Mouse (Mus musculus): Measurements from ENCODE around the gene Sox12.
A peak's percentile ranks its signal among the peaks of the same experiment; 100 is the strongest.
"Not testable (repeated sequence)": the region's sequence is repeated elsewhere in the genome, so short reads cannot be mapped to it uniquely, and the experiment has no call there.

Gene Sox12

DNA sequence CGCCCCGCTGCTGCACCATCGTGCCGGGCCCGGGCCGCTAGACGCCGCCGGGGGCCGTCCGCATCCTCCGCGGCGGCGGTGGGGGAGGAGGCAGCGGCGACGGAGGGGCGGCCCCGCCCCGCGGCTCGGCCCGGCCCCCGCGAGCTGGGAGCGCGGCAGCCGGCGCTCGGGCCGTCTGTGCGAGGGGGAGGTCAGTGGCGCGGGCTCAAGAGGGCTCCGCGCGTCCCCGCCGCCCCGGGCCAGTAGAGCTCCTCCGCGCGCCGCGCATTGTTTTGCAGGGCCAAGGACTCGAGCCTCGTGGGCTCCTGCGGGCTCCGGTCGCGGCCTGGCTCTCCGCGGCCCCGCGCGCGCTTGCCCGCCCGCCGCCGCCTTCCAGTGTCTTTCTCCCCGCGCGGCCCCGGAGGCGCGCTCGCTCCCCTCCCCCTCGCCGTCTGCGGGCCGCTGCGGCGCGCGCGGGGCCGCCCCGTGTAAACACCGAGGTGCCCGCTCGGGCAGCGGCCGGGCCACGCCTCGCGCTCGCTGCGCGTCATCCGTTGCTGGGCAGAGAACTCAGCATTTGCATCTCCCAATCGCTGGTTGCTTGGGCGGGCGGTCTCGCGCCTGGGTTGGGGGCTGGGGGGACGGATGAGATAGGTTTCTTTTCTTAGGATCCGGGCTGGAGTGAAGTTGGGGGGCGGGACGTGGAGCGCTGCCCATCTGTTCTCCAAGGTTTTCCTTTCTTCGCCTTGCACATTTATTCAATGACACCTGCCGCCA, at the start of gene Sox12:
Gene Sox12 (minus strand): TSS at position 384 of the 756 bp plus-strand sequence.
- DNase-seq = peak; percentile 97

DNA sequence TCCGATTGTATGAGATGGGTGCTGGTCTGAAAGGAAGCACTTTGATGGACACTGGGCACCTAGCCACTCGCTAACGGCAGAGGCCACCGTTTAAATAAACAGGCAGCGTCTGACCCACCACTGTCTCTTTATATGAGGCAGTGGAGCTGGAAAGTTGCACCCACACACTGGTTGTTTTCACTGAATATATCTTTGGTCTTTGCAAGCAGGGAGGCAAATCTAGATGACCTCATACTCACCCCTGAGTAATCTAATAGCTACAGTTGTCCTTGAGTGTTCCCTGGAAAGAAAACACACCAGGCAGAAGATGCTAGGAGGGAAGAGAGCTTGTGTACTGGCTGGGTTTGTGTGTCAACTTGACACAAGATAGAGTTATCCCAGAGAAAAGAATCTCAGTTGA, 49.6 kb upstream of the Sox12 start:
- no peak for DNase-seq

- no peak for DNase-seq
Observed at GRCm38 (mm10) chr2:152446642-152447041, 48.8 kb upstream of the Sox12 start.

DNA sequence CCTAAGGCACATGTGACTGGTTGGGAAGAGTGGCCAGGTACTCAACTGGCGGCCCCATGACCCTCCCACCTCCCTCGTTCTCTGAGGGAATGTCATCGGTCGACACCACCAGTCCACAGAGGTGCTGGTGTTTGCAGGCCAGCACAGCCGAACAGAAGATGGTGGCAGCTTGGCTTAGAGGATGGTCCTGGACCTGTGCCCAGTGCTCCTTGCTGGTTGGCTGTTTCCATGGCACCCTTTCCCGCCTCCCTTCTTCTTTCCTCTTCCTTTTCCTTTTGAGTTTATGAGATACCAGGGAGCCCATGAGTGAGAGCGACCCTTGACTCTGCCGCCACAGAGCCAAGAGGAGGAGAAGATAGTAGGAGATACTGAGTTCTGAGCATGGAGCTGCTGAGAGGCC, 45.4 kb upstream of the Sox12 start:
- DNase-seq = no peak

DNA sequence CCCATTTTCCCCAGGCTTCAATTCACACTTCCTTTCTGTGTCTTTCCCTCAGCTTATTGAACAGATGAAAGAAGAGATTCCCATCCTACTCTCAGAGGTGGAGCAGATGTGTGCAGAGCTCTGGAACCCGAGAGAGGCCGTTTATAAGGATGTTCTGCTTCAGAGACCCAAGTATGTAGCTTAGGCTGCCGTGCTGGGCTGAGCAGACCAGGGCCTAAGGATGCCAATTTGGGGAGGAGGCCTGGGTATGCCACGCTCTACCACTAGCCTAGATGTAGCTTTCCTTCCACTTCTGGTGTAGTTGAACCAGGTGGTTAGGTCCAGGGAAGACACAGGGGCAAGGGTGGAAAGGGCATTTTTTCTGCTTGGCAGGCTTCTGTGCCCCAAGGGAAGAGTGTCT, 44.5 kb upstream of the Sox12 start:
- DNase-seq = no peak

GRCm38 (mm10) chr2:152439833-152440232, 42.0 kb upstream of the Sox12 start:
- no peak for DNase-seq

DNA sequence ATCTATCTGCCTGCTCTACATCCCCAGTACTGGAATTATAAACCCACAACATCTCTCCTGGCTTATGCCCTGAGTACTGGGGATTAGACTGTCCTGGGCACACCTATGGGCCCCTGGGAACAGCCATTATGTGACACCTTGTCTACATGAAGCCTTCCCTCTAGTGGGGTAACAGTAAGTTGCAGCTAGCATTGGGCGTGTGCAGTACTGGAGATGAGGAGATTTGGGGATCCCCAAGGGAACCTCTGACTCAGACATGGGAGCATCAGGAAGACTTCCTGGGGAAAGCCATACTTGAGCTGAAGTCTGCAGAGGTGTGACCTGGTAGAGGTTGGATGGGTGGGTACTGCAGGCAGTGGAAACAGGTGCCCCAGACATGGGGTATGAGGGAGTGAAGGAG, 41.1 kb upstream of the Sox12 start:
- DNase-seq = no peak

DNA sequence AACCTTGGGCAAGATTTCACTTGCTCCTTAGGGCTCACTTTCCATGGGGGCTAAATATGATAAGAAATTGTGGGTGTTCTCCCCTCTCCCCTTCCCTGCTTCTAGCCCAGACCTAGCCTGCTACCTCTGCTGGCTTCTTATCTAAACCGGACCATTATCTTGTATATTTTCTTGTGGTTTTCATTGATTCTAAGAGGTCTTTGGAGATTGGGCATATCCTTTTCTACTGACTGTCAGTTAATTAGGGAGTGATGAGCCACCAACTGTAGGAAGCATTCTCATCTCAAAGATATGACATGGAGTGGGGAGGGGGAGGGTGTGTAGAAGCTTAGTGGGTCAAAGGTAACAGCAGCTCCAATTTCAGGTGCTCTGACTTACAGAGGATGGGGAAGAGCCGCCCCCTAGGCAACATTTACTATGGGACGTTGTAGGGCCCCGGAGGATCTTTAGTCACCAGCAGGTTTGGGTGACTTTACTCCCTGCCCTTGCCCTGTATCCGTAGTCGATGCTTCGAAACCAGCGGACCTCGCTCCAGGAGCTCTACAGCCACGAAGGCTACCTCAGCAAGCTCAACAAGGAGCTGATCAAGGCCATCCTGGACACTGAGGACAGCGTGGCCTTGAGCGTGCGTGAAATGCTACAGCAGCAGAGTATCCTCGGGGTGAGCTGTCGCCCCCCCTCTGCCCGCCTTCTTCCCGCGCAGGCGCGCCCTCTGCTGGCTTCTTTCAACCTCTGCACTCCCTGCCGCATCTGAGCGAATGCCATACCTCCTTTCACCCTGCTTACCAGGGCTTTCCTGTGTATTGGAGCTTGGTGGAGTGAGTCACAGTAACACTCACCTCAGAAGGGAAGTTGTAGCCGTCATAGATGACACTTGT, 39.4 kb upstream of the Sox12 start:
- DNase-seq = peak; percentile 85

- peak; percentile 25 for DNase-seq
Observed at GRCm38 (mm10) chr2:152436405-152436901, 38.6 kb upstream of the Sox12 start.

GRCm38 (mm10) chr2:152428481-152428880, 30.6 kb upstream of the Sox12 start:
- DNase-seq = not testable (repeated sequence)

- no peak for DNase-seq
Observed at GRCm38 (mm10) chr2:152427493-152427892, 29.6 kb upstream of the Sox12 start.

GRCm38 (mm10) chr2:152415786-152416185, 17.9 kb upstream of the Sox12 start:
- no peak for DNase-seq

DNA sequence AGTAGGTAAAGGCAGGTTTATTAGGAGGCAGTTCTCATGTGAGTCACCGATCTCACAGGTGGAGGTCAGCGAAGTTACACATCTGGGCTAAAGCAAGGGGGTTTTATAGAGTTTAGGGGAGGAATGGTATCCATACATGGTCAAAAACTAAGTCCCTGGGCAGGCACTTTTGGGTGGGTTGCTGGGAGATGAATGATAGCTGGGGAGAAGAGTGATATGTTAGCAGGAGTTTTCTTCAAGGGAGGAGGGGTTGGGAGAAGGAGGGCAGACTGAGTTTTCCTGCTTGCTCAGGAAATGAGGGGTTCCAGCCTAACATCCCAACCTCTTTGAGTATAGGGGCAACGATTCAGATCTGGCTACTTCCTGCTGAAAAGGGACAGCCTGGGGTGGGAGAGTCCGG, 17.4 kb upstream of the Sox12 start, which contains the start of gene 6820408C15Rik:
Gene 6820408C15Rik (plus strand): TSS at position 301 of the 400 bp plus-strand sequence.
- no peak for DNase-seq

- peak; percentile 89 for DNase-seq
Observed at GRCm38 (mm10) chr2:152414591-152415165, 16.8 kb upstream of the Sox12 start, which contains the start of gene Zcchc3. TSS of gene Zcchc3 (minus strand) at chr2:152415027.

DNA sequence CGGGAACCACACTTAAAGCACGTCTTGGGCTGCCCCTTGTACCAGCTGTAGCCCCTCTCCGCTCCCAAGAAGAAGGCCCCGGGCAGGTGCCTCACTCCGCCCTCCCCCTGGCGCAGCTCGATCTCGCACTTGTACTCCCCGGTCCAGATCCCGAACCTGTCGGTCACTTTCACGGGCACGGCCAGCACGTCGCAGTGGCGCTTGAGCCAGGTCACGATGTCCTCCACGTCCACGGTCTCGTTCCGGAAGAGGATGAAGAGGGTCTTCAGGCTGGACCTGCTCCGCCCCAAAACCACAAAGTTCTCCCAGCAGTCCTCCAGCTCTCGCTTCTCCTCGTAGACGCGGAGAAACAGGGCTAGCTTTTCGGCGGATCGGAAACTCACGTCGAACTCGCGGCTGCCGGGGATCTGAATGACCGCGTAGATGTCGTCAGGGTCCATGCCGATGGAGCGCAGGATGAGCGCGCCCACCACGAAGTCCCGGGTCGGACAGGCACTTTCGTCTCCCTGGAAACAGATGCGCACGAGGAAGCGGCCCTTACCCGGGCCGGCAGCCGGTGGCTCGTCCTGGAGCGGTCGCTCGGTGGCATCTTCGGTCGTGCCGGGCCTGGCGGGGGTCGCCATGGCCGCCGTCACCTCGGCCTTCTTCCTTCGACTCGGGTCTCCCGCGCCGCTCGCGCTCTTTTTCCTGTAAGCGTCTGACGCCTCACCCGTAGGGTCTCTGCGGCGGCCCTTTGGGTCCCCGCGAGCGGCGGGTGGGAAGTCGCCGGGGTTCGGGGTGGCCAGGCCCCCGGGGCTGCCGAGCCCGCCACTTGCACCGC, 16.1 kb upstream of the Sox12 start:
- peak; percentile 65 for DNase-seq

- DNase-seq = no peak
Observed at GRCm38 (mm10) chr2:152413158-152413764, 15.4 kb upstream of the Sox12 start.

GRCm38 (mm10) chr2:152412526-152413157, 14.8 kb upstream of the Sox12 start:
- DNase-seq = no peak

DNA sequence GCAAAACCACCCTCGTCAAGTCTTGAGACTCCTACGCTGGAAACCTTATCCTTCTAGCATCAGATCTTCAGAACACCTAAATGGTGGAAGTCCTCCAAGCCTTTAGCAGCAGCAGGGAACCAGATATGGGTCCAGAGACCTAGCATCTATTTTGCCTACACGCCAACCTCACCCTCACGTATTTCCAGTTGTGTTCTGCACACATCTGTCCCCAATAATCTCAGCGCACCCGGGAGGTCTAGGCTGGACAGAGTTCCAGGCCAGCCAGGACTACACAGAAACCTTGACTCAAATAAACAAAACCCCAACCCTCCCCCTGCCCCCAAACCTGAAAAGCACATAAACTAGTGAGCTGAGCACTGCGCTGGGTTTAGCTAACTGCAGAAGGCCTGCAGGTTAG, 13.6 kb upstream of the Sox12 start:
- DNase-seq = no peak

GRCm38 (mm10) chr2:152410971-152411371, 13.1 kb upstream of the Sox12 start:
- peak; percentile 61 for DNase-seq

- no peak for DNase-seq
Observed at GRCm38 (mm10) chr2:152409781-152410180, 11.9 kb upstream of the Sox12 start.

DNA sequence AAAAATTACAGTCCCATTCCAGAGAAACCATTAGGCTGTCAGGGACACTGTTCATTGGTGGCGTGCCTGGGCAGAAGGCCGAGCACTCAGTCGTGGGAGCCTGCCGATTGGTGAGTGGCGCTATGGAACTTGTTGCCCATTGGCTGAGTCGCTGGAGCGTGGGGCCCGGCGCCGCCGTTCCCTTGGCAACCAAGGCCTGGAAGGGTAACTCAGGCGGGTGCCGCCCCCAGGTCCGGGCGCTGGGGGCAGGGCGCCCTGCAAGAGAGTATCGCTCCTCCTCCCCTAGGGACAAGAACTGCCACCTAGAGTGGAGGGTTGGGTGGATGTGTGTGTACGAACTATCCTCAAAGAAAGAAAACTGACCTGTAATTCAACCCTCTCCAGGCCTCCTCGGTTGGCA, 8.3 kb upstream of the Sox12 start:
- peak; percentile 92 for DNase-seq

Measured in kidney, adult 18-20 months (tissue).